Mouse (Mus musculus): ENCODE data around the gene Arhgap15. TPM values are rescaled to one million over a fixed set of nuclear protein-coding genes. Genes with fewer than 3 reads are reported as not detected.

The Arhgap15 gene
- polyA plus RNA-seq, 1 experiment, result 1.7 TPM

- Histone ChIP-seq H3K4me3 (ENCODE audit: insufficient read depth, low read depth, low read length) (no peak overlapping the region), H3K36me3 (ENCODE audit: control insufficient read depth, insufficient read depth, low read length) (no peaks in the 10 kb centered on the region; the same call in 1 of the 2 replicates), H3K27me3 (replicated peaks; ENCODE audit: control insufficient read depth, insufficient read depth, low read length) (no peaks in the 10 kb centered on the region), H3K4me1 (ENCODE audit: control insufficient read depth, insufficient read depth, low read length) (no peaks in the 10 kb centered on the region), H3K27ac (ENCODE audit: insufficient read depth, low read depth, low read length) (no peak overlapping the region)
- no peak for TF ChIP-seq CTCF (conservative IDR thresholded peaks at IDR 0.05; ENCODE audit: insufficient read depth, insufficient read length, low read depth, low read length)
- TF ChIP-seq POLR2A (IDR thresholded peaks at IDR 0.05; ENCODE audit: low read depth, low read length), result no peak
- WGBS, result 82% methylated on average over 3 of the region's 3 CpGs
- no peak for DNase-seq
Measured at GRCm38 (mm10) chr2:44124093-44124492, 375.5 kb downstream of the Arhgap15 start.

GRCm38 (mm10) chr2:44124683-44125082 lies 376.1 kb downstream of the Arhgap15 start:
- no peaks in the 10 kb centered on the region; the same call in 1 of the 2 replicates for H3K36me3 ChIP-seq (ENCODE audit: control insufficient read depth, insufficient read depth, low read length)
- H3K27ac ChIP-seq (ENCODE audit: insufficient read depth, low read depth, low read length), result no peak overlapping the region; the same call in 1 of the 2 replicates
- 85% methylated on average over 3 of the region's 3 CpGs for WGBS
- H3K27me3 ChIP-seq (replicated peaks; ENCODE audit: control insufficient read depth, insufficient read depth, low read length), result no peaks in the 10 kb centered on the region
- TF ChIP-seq CTCF (conservative IDR thresholded peaks at IDR 0.05; ENCODE audit: insufficient read depth, insufficient read length, low read depth, low read length) (no peak), POLR2A (IDR thresholded peaks at IDR 0.05; ENCODE audit: low read depth, low read length) (no peak)
- H3K4me3 ChIP-seq (ENCODE audit: insufficient read depth, low read depth, low read length), result no peak overlapping the region
- no peak for DNase-seq
- no peaks in the 10 kb centered on the region for H3K4me1 ChIP-seq (ENCODE audit: control insufficient read depth, insufficient read depth, low read length)

- Histone ChIP-seq H3K4me3 (ENCODE audit: insufficient read depth, low read depth, low read length) (no peak overlapping the region), H3K36me3 (ENCODE audit: control insufficient read depth, insufficient read depth, low read length) (no peaks in the 10 kb centered on the region; the same call in 1 of the 2 replicates), H3K27me3 (replicated peaks; ENCODE audit: control insufficient read depth, insufficient read depth, low read length) (no peaks in the 10 kb centered on the region), H3K27ac (ENCODE audit: insufficient read depth, low read depth, low read length) (no peak overlapping the region), H3K4me1 (ENCODE audit: control insufficient read depth, insufficient read depth, low read length) (no peaks in the 10 kb centered on the region)
- WGBS, result 66% methylated on average over 1 of the region's 1 CpGs
- TF ChIP-seq POLR2A (IDR thresholded peaks at IDR 0.05; ENCODE audit: low read depth, low read length) (no peak), CTCF (conservative IDR thresholded peaks at IDR 0.05; ENCODE audit: insufficient read depth, insufficient read length, low read depth, low read length) (no peak)
- DNase-seq, result peak; percentile 47
Measured at GRCm38 (mm10) chr2:44126044-44126695, 377.5 kb downstream of the Arhgap15 start.

GRCm38 (mm10) chr2:44129533-44129932 lies 380.9 kb downstream of the Arhgap15 start:
- WGBS, result 81% methylated on average over 3 of the region's 3 CpGs

GRCm38 (mm10) chr2:44131271-44131670 lies 382.6 kb downstream of the Arhgap15 start:
- no peaks in the 10 kb centered on the region for H3K4me1 ChIP-seq (ENCODE audit: control insufficient read depth, insufficient read depth, low read length)
- no peak for DNase-seq
- 49% methylated on average over 3 of the region's 3 CpGs for WGBS
- no peaks in the 10 kb centered on the region; the same call in 1 of the 2 replicates for H3K36me3 ChIP-seq (ENCODE audit: control insufficient read depth, insufficient read depth, low read length)
- no peak for TF ChIP-seq POLR2A (IDR thresholded peaks at IDR 0.05; ENCODE audit: low read depth, low read length)
- TF ChIP-seq CTCF (conservative IDR thresholded peaks at IDR 0.05; ENCODE audit: insufficient read depth, insufficient read length, low read depth, low read length), result no peak
- no peaks in the 10 kb centered on the region for H3K27me3 ChIP-seq (replicated peaks; ENCODE audit: control insufficient read depth, insufficient read depth, low read length)
- no peak overlapping the region for H3K27ac ChIP-seq (ENCODE audit: insufficient read depth, low read depth, low read length)
- H3K4me3 ChIP-seq (ENCODE audit: insufficient read depth, low read depth, low read length), result no peak overlapping the region

More at GRCm38 (mm10) chr2:44129533-44129932, 380.9 kb downstream of the Arhgap15 start:
- TF ChIP-seq POLR2A (IDR thresholded peaks at IDR 0.05; ENCODE audit: low read depth, low read length) (no peak), CTCF (conservative IDR thresholded peaks at IDR 0.05; ENCODE audit: insufficient read depth, insufficient read length, low read depth, low read length) (no peak)
- DNase-seq, result no peak
- Histone ChIP-seq H3K36me3 (ENCODE audit: control insufficient read depth, insufficient read depth, low read length) (no peaks in the 10 kb centered on the region; the same call in 1 of the 2 replicates), H3K27ac (ENCODE audit: insufficient read depth, low read depth, low read length) (no peak overlapping the region), H3K4me1 (ENCODE audit: control insufficient read depth, insufficient read depth, low read length) (no peaks in the 10 kb centered on the region), H3K4me3 (ENCODE audit: insufficient read depth, low read depth, low read length) (no peak overlapping the region), H3K27me3 (replicated peaks; ENCODE audit: control insufficient read depth, insufficient read depth, low read length) (no peaks in the 10 kb centered on the region)

- TF ChIP-seq CTCF (conservative IDR thresholded peaks at IDR 0.05; ENCODE audit: insufficient read depth, insufficient read length, low read depth, low read length) (no peak), POLR2A (IDR thresholded peaks at IDR 0.05; ENCODE audit: low read depth, low read length) (no peak)
- no peaks in the 10 kb centered on the region for H3K4me1 ChIP-seq (ENCODE audit: control insufficient read depth, insufficient read depth, low read length)
- DNase-seq, result no peak
- H3K4me3 ChIP-seq (ENCODE audit: insufficient read depth, low read depth, low read length), result no peak overlapping the region
- H3K27me3 ChIP-seq (replicated peaks; ENCODE audit: control insufficient read depth, insufficient read depth, low read length), result no peaks in the 10 kb centered on the region
- WGBS, result 80% methylated on average over 3 of the region's 3 CpGs
- H3K36me3 ChIP-seq (ENCODE audit: control insufficient read depth, insufficient read depth, low read length), result no peaks in the 10 kb centered on the region
- no peak overlapping the region for H3K27ac ChIP-seq (ENCODE audit: insufficient read depth, low read depth, low read length)
Measured at GRCm38 (mm10) chr2:44134796-44135195, 386.2 kb downstream of the Arhgap15 start.

GRCm38 (mm10) chr2:44140455-44140854 lies 391.8 kb downstream of the Arhgap15 start:
- Histone ChIP-seq H3K27me3 (replicated peaks; ENCODE audit: control insufficient read depth, insufficient read depth, low read length) (no peaks in the 10 kb centered on the region), H3K27ac (ENCODE audit: insufficient read depth, low read depth, low read length) (no peak overlapping the region), H3K4me3 (ENCODE audit: insufficient read depth, low read depth, low read length) (no peak overlapping the region), H3K36me3 (ENCODE audit: control insufficient read depth, insufficient read depth, low read length) (no peaks in the 10 kb centered on the region), H3K4me1 (ENCODE audit: control insufficient read depth, insufficient read depth, low read length) (no peaks in the 10 kb centered on the region)
- 80% methylated on average over 4 of the region's 4 CpGs for WGBS
- TF ChIP-seq CTCF (conservative IDR thresholded peaks at IDR 0.05; ENCODE audit: insufficient read depth, insufficient read length, low read depth, low read length) (no peak), POLR2A (IDR thresholded peaks at IDR 0.05; ENCODE audit: low read depth, low read length) (no peak)
- DNase-seq, result no peak

Measured in kidney, adult 2 months (tissue).